Mouse (Mus musculus): ENCODE results near the gene Gucy2g.
"Not testable (repeated sequence)": the region's sequence is repeated elsewhere in the genome, so short reads cannot be mapped to it uniquely, and the experiment has no call there.

The Gucy2g gene

GRCm38 (mm10) chr19:55207205-55207604, 33.8 kb downstream of the Gucy2g start:
- no peak for DNase-seq (ENCODE audit: low read depth, low spot score)

GRCm38 (mm10) chr19:55206482-55207138, 34.4 kb downstream of the Gucy2g start:
- DNase-seq (ENCODE audit: low read depth, low spot score) = no peak

GRCm38 (mm10) chr19:55198303-55198702, 42.7 kb downstream of the Gucy2g start:
- no peak for DNase-seq (ENCODE audit: low read depth, low spot score)

GRCm38 (mm10) chr19:55195574-55195973, 45.5 kb downstream of the Gucy2g start:
- no peak for DNase-seq (ENCODE audit: low read depth, low spot score)

GRCm38 (mm10) chr19:55194520-55195170, 46.4 kb downstream of the Gucy2g start:
- no peak for DNase-seq (ENCODE audit: low read depth, low spot score)

GRCm38 (mm10) chr19:55193717-55194394, 47.2 kb downstream of the Gucy2g start:
- DNase-seq (ENCODE audit: low read depth, low spot score) = no peak

GRCm38 (mm10) chr19:55192254-55192945, 48.6 kb downstream of the Gucy2g start:
- DNase-seq (ENCODE audit: low read depth, low spot score) = no peak

- no peak for DNase-seq (ENCODE audit: low read depth, low spot score)
Measured at GRCm38 (mm10) chr19:55191596-55191995, 49.4 kb downstream of the Gucy2g start.

- DNase-seq (ENCODE audit: low read depth, low spot score) = no peak
Measured at GRCm38 (mm10) chr19:55190065-55190464, 51.0 kb downstream of the Gucy2g start.

GRCm38 (mm10) chr19:55185651-55186050, 55.4 kb downstream of the Gucy2g start:
- DNase-seq (ENCODE audit: low read depth, low spot score) = no peak

GRCm38 (mm10) chr19:55185074-55185473, 56.0 kb downstream of the Gucy2g start:
- DNase-seq (ENCODE audit: low read depth, low spot score) = no peak

- no peak for DNase-seq (ENCODE audit: low read depth, low spot score)
Measured at GRCm38 (mm10) chr19:55184442-55184841, 56.6 kb downstream of the Gucy2g start.

- no peak for DNase-seq (ENCODE audit: low read depth, low spot score)
Measured at GRCm38 (mm10) chr19:55180433-55180832, 60.6 kb downstream of the Gucy2g start, which contains the start of gene Tectb. TSS of gene Tectb (plus strand) at chr19:55180733.

GRCm38 (mm10) chr19:55177143-55177542, 63.9 kb downstream of the Gucy2g start:
- no peak for DNase-seq (ENCODE audit: low read depth, low spot score)

GRCm38 (mm10) chr19:55171585-55171984, 69.5 kb downstream of the Gucy2g start:
- DNase-seq (ENCODE audit: low read depth, low spot score) = no peak

- DNase-seq (ENCODE audit: low read depth, low spot score) = no peak
Measured at GRCm38 (mm10) chr19:55170399-55170798, 70.6 kb downstream of the Gucy2g start.

- DNase-seq (ENCODE audit: low read depth, low spot score) = not testable (repeated sequence)
Measured at GRCm38 (mm10) chr19:55169236-55169729, 71.8 kb downstream of the Gucy2g start.

- no peak for DNase-seq (ENCODE audit: low read depth, low spot score)
Measured at GRCm38 (mm10) chr19:55168360-55168759, 72.7 kb downstream of the Gucy2g start.

- no peak for DNase-seq (ENCODE audit: low read depth, low spot score)
Measured at GRCm38 (mm10) chr19:55167741-55168140, 73.3 kb downstream of the Gucy2g start.

GRCm38 (mm10) chr19:55166741-55167140, 74.3 kb downstream of the Gucy2g start:
- no peak for DNase-seq (ENCODE audit: low read depth, low spot score)

GRCm38 (mm10) chr19:55165954-55166353, 75.1 kb downstream of the Gucy2g start:
- no peak for DNase-seq (ENCODE audit: low read depth, low spot score)
